Mouse (Mus musculus) testis, postnatal 14 days (tissue): Measurements from ENCODE around the gene Ptprt.

Experiments used
- DNase-seq: peaks from one replicate; pipeline ENCODE4 v3.0.0; 2021; ENCODE audit warnings: low spot score

Ptprt gene

DNA sequence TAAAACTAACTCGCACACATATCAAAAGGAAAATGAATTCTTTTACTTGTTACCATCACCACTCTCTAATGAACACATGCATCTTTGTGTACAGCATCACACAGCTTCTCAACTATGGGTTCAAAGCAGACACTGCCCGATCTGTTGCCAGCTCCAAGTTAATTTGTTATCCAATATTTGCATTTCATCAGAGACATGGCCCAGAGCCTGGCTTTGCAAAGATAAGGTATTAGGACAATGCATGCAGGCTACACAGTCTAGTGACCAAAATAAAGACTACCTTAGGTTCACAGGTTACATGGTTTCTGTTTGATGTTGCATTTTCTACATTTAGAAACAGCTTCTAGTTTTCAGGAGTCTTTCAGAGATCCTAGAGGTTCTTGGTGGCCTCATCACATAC, 719.0 kb downstream of the Ptprt start:
- DNase-seq, result no peak

- no peak for DNase-seq
Measured at GRCm38 (mm10) chr2:161907214-161907613, 753.7 kb downstream of the Ptprt start.

DNA sequence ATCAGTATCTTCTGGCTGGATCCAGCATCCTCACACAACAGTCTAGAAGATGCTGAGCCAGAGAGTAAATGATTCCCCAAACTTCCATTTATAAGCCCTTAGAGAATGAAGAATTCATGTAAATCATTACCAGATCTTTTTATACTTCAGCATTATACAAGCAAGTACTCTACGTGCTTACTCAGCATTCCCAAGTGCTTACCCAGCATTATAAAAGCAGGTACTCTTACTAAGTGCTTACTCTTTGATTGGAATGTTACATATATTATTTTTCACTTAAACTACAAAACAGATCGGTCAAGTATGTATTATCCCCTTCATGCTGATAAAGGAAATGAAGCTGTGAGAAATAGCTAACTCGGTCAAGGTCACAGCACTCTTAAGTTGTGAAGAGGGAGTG, 758.8 kb downstream of the Ptprt start:
- DNase-seq, result no peak

GRCm38 (mm10) chr2:161884446-161884845, 776.5 kb downstream of the Ptprt start:
- DNase-seq, result no peak

GRCm38 (mm10) chr2:161882580-161882979, 778.4 kb downstream of the Ptprt start:
- DNase-seq, result no peak

DNA sequence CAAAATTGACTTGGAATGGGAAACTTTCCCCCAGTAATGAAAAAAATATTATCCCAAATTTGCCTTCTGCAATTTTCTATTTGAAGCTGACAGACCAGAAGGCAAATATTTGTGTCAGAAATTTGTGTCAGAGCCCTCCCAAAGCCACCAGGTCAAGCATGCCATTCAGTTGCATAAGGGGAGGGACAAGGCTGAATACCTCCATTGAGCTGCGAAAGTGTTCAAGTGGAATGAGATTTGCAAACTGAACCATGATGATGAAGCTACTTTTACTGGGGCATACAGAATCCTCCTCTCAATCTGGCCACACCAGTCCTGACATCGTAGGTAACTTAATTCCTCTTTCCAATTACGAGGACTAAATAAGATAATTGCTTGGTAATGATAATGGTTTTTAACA, 780.0 kb downstream of the Ptprt start:
- DNase-seq, result no peak

DNA sequence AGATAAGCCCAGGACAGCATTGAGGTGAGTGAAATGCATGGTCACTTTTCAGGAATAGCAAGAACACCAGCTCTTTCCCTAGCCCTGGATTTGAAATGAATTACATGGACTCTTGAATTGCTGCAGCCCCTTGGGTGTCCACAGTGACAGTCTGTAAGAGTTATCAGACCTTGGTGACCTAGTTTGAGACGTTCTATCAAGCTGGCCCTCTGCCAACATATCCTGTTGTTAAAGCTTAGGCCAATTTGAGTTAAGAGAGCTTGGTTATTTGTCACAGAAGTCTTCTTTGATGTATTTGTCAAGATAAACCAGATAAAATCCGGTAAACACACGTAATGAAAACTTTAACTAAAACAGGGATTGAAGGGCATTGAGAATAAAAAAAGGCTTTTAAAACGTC, 795.7 kb downstream of the Ptprt start:
- DNase-seq, result no peak

DNA sequence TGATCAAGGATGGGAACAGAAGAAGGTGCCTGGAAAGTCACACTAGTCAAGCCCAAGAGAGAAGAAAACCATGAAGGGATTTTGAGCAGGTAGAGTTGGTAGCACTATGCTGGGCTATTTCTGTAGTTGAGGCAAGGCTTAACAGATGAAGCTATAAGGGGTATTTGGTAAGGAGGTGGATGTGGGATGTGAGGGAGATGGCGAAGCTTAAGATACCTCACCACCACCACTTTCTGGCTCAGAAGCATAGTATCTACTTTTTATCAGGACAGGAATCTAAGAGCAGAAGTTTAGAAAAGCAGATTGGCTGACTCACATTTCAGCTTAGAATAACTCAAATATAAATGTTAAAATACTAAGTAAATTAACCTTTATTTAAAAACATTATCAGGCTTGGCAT, 802.1 kb downstream of the Ptprt start:
- no peak for DNase-seq

GRCm38 (mm10) chr2:161858361-161858760, 802.6 kb downstream of the Ptprt start:
- DNase-seq, result no peak

- no peak for DNase-seq
Measured at GRCm38 (mm10) chr2:161835001-161835400, 825.9 kb downstream of the Ptprt start.

DNA sequence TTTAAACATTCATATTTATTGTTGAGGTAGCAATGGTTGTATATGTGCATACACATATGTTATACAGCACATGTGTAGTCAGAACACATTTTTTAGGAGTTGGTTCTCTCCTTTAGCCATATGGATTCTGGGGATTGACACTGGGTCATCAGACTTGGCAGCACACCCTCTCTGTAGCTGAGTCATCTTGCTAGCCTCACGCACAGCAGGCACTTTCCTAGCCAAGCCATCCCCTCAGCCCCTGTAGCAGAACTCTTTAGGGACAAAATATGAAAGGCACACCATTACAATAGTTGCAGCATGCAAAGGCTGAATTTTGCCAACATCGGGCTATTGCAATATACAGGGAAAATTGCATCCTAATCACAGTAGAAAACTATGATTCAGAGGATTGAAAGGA, 827.1 kb downstream of the Ptprt start:
- DNase-seq, result no peak

GRCm38 (mm10) chr2:161813326-161813725, 847.6 kb downstream of the Ptprt start:
- DNase-seq, result no peak

GRCm38 (mm10) chr2:161808086-161808801, 852.7 kb downstream of the Ptprt start:
- DNase-seq, result no peak

- DNase-seq, result no peak
Measured at GRCm38 (mm10) chr2:161806287-161807007, 854.5 kb downstream of the Ptprt start.

GRCm38 (mm10) chr2:161799946-161800345, 861.0 kb downstream of the Ptprt start:
- no peak for DNase-seq

- no peak for DNase-seq
Measured at GRCm38 (mm10) chr2:161767528-161767927, 893.4 kb downstream of the Ptprt start.

GRCm38 (mm10) chr2:161713024-161713423, 947.9 kb downstream of the Ptprt start:
- DNase-seq, result no peak

DNA sequence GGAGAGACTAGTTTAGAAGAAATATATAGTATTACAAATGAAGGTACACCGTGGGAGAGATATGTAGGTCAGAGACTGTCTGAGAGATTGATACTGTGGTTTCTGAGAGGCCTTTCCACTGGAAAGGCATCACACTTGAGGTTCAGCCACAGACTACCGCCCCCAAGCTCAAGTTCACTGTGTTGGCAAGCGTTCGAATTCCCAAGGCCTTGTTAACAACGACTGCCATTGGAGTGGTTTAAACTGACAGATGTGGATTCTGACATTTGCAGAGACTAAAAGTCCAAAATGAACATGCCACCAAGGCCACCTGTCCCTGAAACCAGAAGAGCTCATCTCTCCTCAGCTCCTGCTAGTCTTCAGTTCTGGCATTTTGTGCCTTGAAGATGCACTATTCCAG, 951.6 kb downstream of the Ptprt start:
- DNase-seq, result no peak

- DNase-seq, result no peak
Measured at GRCm38 (mm10) chr2:161706386-161706915, 954.5 kb downstream of the Ptprt start.

DNA sequence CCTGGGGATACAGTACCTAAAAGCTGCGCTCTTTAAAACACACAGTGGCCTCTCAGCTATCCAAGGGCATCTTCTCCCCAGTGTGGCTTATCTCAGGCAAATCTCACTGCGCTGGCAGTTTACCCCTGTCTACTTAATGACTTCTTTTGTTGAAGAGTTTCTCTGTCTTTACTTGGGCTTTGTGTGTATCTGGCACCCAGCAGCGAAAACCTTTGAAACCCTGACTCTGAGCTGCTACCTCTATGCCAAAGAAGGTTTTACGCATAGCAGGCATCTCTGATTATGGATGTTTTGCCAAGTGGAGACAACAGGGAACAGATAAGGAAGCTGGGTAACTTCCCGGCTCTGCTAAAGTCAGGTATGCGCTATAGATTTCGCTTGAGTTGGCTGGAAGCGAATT, 956.1 kb downstream of the Ptprt start:
- DNase-seq, result no peak

DNA sequence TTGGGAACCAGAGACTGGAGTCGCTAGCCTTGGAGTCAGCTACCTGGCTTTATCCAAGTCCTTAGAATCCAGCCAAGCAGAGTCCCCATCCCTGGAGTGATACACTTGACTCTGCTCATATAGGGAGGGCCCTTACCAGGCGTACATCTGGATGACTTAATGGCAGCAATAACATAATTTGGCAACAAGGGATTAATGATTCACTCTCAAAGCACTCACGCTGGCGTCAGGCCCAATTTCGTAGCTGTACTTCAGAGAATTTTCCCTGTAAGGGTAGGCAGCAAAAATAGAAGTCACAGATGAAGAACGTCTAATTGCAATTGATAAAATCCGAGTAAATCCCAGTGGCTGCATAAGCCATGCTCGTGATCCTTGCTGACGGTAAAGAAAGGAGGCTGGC, 956.5 kb downstream of the Ptprt start:
- DNase-seq, result no peak

DNA sequence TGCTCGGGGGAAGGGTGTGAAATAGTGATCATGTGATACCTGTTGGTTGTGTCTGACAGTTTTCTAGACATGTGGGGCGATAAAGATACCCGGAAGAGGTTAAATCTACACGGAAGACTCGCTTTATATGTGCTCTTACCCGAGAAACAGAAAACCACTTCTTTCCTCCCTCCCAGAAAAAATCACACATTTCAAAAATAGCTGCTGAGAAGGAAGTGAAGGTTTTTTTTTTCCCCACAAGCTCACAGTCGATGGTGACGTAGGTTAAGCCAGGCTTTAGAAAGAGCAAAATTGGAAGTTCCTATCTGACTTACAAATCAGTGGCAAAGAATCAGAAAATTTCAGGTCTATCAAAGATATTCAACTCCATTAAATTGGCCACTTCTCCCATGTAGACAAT, 965.1 kb downstream of the Ptprt start:
- DNase-seq, result no peak

- no peak for DNase-seq
Measured at GRCm38 (mm10) chr2:161668302-161668986, 992.5 kb downstream of the Ptprt start.
